22 mouse cellular contexts compared by ENCODE assay signal in genomic region chr2:165561861-165562260, GRCm38 (mm10). TPM values are rescaled to one million over a fixed set of nuclear protein-coding genes. Genes with fewer than 3 reads are reported as not detected.
DNase-seq lines count a peak whose midpoint lies in the region; ATAC-seq lines count a peak whose summit lies in the region.
"Had no signal": no experiment of that assay in that cellular context is flagged by ENCODE, and none has a peak within 500 bp of the region (broad histone marks: within the 10 kb centered on the region; RNA-seq: fewer than 3 reads in every experiment).

No protein-coding gene starts in this region.

- no peaks in the 10 kb centered on the region for H3K9me3 ChIP-seq in hindbrain, embryonic 10.5 days
- H3K9me3 ChIP-seq in hindbrain, embryonic 11.5 days (ENCODE audit: control insufficient read depth, low read length), result no peaks in the 10 kb centered on the region
- H3K9me3 ChIP-seq in neural tube, embryonic 12.5 days, result no peaks in the 10 kb centered on the region
- H3K9me3 ChIP-seq: embryonic facial prominence, embryonic 10.5 days; embryonic facial prominence, embryonic 12.5 days; forebrain, embryonic 13.5 days; forebrain, embryonic 15.5 days had no signal

- 65% methylated on average over 6 of the region's 6 CpGs for WGBS in hindbrain, embryonic 10.5 days
- 57% methylated on average over 6 of the region's 6 CpGs for WGBS in hindbrain, embryonic 11.5 days
- 68% methylated on average over 6 of the region's 6 CpGs for WGBS in neural tube, embryonic 12.5 days

- no peak for ATAC-seq in hindbrain, embryonic 11.5 days (ENCODE audit: low FRiP score)
- no peak for ATAC-seq in neural tube, embryonic 12.5 days (ENCODE audit: low FRiP score, low read depth)
- ATAC-seq: activated CD4-positive, CD25-positive, alpha-beta regulatory T cell, adult 4 months; CD4-positive, CD25-positive, alpha-beta regulatory T cell, adult 4 months; forebrain, embryonic 13.5 days; forebrain, embryonic 15.5 days; forebrain, postnatal 0 days; Patski had no signal

- peaks cover 78% of the 10 kb centered on the region for H3K4me1 ChIP-seq in hindbrain, embryonic 10.5 days (replicated peaks)
- peaks cover 11% of the 10 kb centered on the region for H3K4me1 ChIP-seq in hindbrain, embryonic 11.5 days (replicated peaks; ENCODE audit: control insufficient read depth, insufficient read depth, low read length)
- H3K4me1 ChIP-seq in neural tube, embryonic 12.5 days, result peaks cover 24% of the 10 kb centered on the region

- H3K4me3 ChIP-seq in hindbrain, embryonic 10.5 days, result no peak overlapping the region
- H3K4me3 ChIP-seq in hindbrain, embryonic 11.5 days (ENCODE audit: low read depth, low read length), result no peak overlapping the region
- H3K4me3 ChIP-seq in neural tube, embryonic 12.5 days, result no peak overlapping the region
- H3K4me3 ChIP-seq: embryonic facial prominence, embryonic 10.5 days; embryonic facial prominence, embryonic 12.5 days; forebrain, embryonic 13.5 days; forebrain, embryonic 15.5 days had no signal

- peak overlapping the region; percentile 37; the same call in 1 of the 2 replicates for H3K27ac ChIP-seq in hindbrain, embryonic 10.5 days
- H3K27ac ChIP-seq in hindbrain, embryonic 11.5 days (ENCODE audit: low read depth, low read length), result no peak overlapping the region
- no peak overlapping the region for H3K27ac ChIP-seq in neural tube, embryonic 12.5 days
- H3K27ac ChIP-seq: embryonic facial prominence, embryonic 10.5 days; embryonic facial prominence, embryonic 12.5 days; forebrain, embryonic 13.5 days; forebrain, embryonic 15.5 days had no signal

- H3K36me3 ChIP-seq in hindbrain, embryonic 10.5 days, result no peaks in the 10 kb centered on the region
- H3K36me3 ChIP-seq in hindbrain, embryonic 11.5 days (ENCODE audit: control insufficient read depth, insufficient read depth, low read length), result no peaks in the 10 kb centered on the region
- no peaks in the 10 kb centered on the region for H3K36me3 ChIP-seq in neural tube, embryonic 12.5 days
- H3K36me3 ChIP-seq: embryonic facial prominence, embryonic 10.5 days; embryonic facial prominence, embryonic 12.5 days; forebrain, embryonic 15.5 days; G1E had no signal

- H3K9ac ChIP-seq in hindbrain, embryonic 11.5 days (ENCODE audit: low read depth, low read length), result no peak overlapping the region
- 0 out of 2 replicates have a peak overlapping the region, but pooled peaks have one; percentile 3 for H3K9ac ChIP-seq in neural tube, embryonic 12.5 days
- H3K9ac ChIP-seq: embryonic facial prominence, embryonic 12.5 days; forebrain, embryonic 13.5 days; forebrain, embryonic 15.5 days; forebrain, postnatal 0 days had no signal

- H3K4me2 ChIP-seq in hindbrain, embryonic 11.5 days (replicated peaks; ENCODE audit: low read depth, low read length), result no peak overlapping the region
- no peak overlapping the region for H3K4me2 ChIP-seq in neural tube, embryonic 12.5 days (replicated peaks)
- H3K4me2 ChIP-seq: embryonic facial prominence, embryonic 12.5 days; forebrain, embryonic 13.5 days; forebrain, embryonic 15.5 days had no signal

- peaks cover 62% of the 10 kb centered on the region for H3K27me3 ChIP-seq in hindbrain, embryonic 10.5 days (ENCODE audit: insufficient read depth, poor library complexity, severe bottlenecking)
- peaks cover 4% of the 10 kb centered on the region; the same call in 1 of the 2 replicates for H3K27me3 ChIP-seq in hindbrain, embryonic 11.5 days (ENCODE audit: control insufficient read depth, insufficient read depth, low read length)
- peaks cover 6% of the 10 kb centered on the region for H3K27me3 ChIP-seq in neural tube, embryonic 12.5 days (replicated peaks)
- H3K27me3 ChIP-seq: Patski had no signal

- peak; percentile 50 to 63 for DNase-seq in cerebellum, postnatal 10 days
- no peak for DNase-seq in cerebellum, adult 9-11 months
- DNase-seq in hindbrain, embryonic 10.5 days (ENCODE audit: low spot score), result no peak
- no peak for DNase-seq in hindbrain, embryonic 11.5 days (ENCODE audit: low spot score)
- DNase-seq in neural tube, embryonic 10.5 days (ENCODE audit: extremely low spot score, low spot score), result no peak
- DNase-seq: adrenal gland, adult 8-10 months; adrenal gland, postnatal 14 days; adrenal gland, postnatal 36 days; B cell, adult 2 months; cerebellum, adult 18-20 months; cerebellum, adult 8-10 months; cerebellum, postnatal 25 days; forebrain, postnatal 0 days had no signal

RNA-seq across cellular contexts. Expression of gene Eya2, which starts 33.0 kb away (rescaled TPM):
- 28.1 and 32.8 TPM in 2 replicates for polyA plus RNA-seq in hindbrain, embryonic 10.5 days (2016; fragmentation: Nextera tagmentation; extraction: Ambion mirVana)
- 14.8 and 21.1 TPM in 2 replicates for polyA plus RNA-seq in hindbrain, embryonic 11.5 days (2014; fragmentation: Nextera tagmentation; extraction: Ambion mirVana)
- polyA plus RNA-seq in neural tube, embryonic 12.5 days (2016; fragmentation: Nextera tagmentation; extraction: Ambion mirVana), result 23.8 and 36.7 TPM in 2 replicates
- polyA plus RNA-seq: G1E had no signal

RNA-seq across cellular contexts. Expression of gene Slc2a10, which starts 58.3 kb away (rescaled TPM):
- 4.2 and 5.0 TPM in 2 replicates for polyA plus RNA-seq in hindbrain, embryonic 10.5 days (2016; fragmentation: Nextera tagmentation; extraction: Ambion mirVana)
- 2.3 and 3.2 TPM in 2 replicates for polyA plus RNA-seq in hindbrain, embryonic 11.5 days (2014; fragmentation: Nextera tagmentation; extraction: Ambion mirVana)
- polyA plus RNA-seq in neural tube, embryonic 12.5 days (2016; fragmentation: Nextera tagmentation; extraction: Ambion mirVana), result 4.7 and 5.3 TPM in 2 replicates
- polyA plus RNA-seq: activated CD4-positive, CD25-positive, alpha-beta regulatory T cell, adult 4 months; CD4-positive, CD25-positive, alpha-beta regulatory T cell, adult 4 months; G1E; Patski had no signal

Comparison
In these comparisons a context has a peak if more than half of its experiments do, and no peak if none do; other contexts are left out.
1. DNase-seq: peak in cerebellum, postnatal 10 days (2 of 2); none in cerebellum, adult 9-11 months (single experiment), hindbrain, embryonic 10.5 days (single experiment), hindbrain, embryonic 11.5 days (single experiment) and neural tube, embryonic 10.5 days (single experiment).